Mouse (Mus musculus) midbrain, postnatal 0 days (tissue): ENCODE results near the gene Sorl1. TPM values are rescaled to one million over a fixed set of nuclear protein-coding genes. Genes with fewer than 3 reads are reported as not detected.

Source experiments
- ATAC-seq: fragments of 200-750 bp; cut with Nextera tagmentation; 2 replicates; pipeline ENCODE4 v1.8.0; 2017; ENCODE audit warnings: moderate number of reproducible peaks, mild to moderate bottlenecking, moderate TSS enrichment, moderate library complexity; ENCODE audit not compliant: low FRiP score
- DNase-seq: peaks from one replicate; pipeline ENCODE4 v3.0.0-alpha.2; 2015; ENCODE audit warnings: low spot score
- H3K27ac ChIP-seq: fragments of 300-500 bp; sonication (generic); 2 replicates; pipeline ENCODE4 v1.5.1; 2014; ENCODE audit warnings: low read depth, mild to moderate bottlenecking, low read length, mixed read lengths
- H3K27me3 ChIP-seq: fragments of 300-500 bp; sonication (generic); 2 replicates; pipeline ENCODE4 v1.6.1; 2014; ENCODE audit warnings: low read length, control low read depth, mixed read lengths; ENCODE audit not compliant: insufficient read depth
- H3K36me3 ChIP-seq: fragments of 300-500 bp; sonication (generic); 2 replicates; pipeline ENCODE4 v1.6.1; 2014; ENCODE audit warnings: low read length, control low read depth, mixed read lengths; ENCODE audit not compliant: insufficient read depth
- H3K4me1 ChIP-seq: fragments of 300-500 bp; sonication (generic); 2 replicates; pipeline ENCODE4 v1.6.1; 2014; ENCODE audit warnings: mild to moderate bottlenecking, control low read depth, antibody characterized with exemption, low read length, mixed read lengths; ENCODE audit not compliant: insufficient read depth
- H3K4me2 ChIP-seq: fragments of 300-500 bp; sonication (generic); 2 replicates; pipeline ENCODE4 v1.6.1; 2014; ENCODE audit warnings: low read depth, mild to moderate bottlenecking, low read length, mixed read lengths; ENCODE audit not compliant: poor library complexity, severe bottlenecking
- H3K4me3 ChIP-seq: fragments of 300-500 bp; sonication (generic); 2 replicates; pipeline ENCODE4 v1.5.1; 2014; ENCODE audit warnings: low read depth, mild to moderate bottlenecking, low read length, moderate library complexity
- H3K9ac ChIP-seq: fragments of 300-500 bp; sonication (generic); replicated peaks from 2 replicates; pipeline ENCODE4 v1.6.1; 2014; ENCODE audit warnings: mild to moderate bottlenecking, low read length, moderate library complexity, mixed read lengths; ENCODE audit not compliant: poor library complexity, severe bottlenecking
- H3K9me3 ChIP-seq: fragments of 300-500 bp; sonication (generic); 2 replicates; pipeline ENCODE4 v1.6.1; 2016; ENCODE audit warnings: low read length, control low read depth
- CTCF ChIP-seq: IDR thresholded peaks from 2 replicates; pipeline ENCODE4 v1.5.1; 2016; ENCODE audit warnings: antibody characterized with exemption, mild to moderate bottlenecking
- whole genome bisulfite sequencing: fragments of 180-500 bp; shearing (Covaris S2); extraction: QIAGEN DNeasy Blood & Tissue Kit; methylation state at CpG from one replicate; pipeline ENCODE4 v1.1.7; 2014; 5-methylcytosine and 5-hydroxymethylcytosine counted together
- polyA plus RNA-seq: library from polyadenylated mRNA; unstranded; fragments of >200 nt; fragmentation: Nextera tagmentation; extraction: Ambion mirVana; gene quantifications from 2 replicates; pipeline ENCODE4 v1.2.1, GENCODE M21; 2015
- total RNA-seq: library from RNA; depleted of rRNA; stranded (reverse); fragments of >200 nt; gene quantifications from 2 replicates; pipeline ENCODE4 v1.2.3, GENCODE M21; 2014

Sorl1 gene
- total and polyA plus RNA-seq, 2 experiments from 2014 or later = 7.1 to 24.8 TPM

- Histone ChIP-seq H3K4me3 (no peak overlapping the region), H3K27me3 (no peaks in the 10 kb centered on the region), H3K9me3 (no peaks in the 10 kb centered on the region), H3K27ac (no peak overlapping the region), H3K4me2 (no peak overlapping the region), H3K36me3 (no peaks in the 10 kb centered on the region; the same call in 1 of the 2 replicates), H3K4me1 (no peaks in the 10 kb centered on the region), H3K9ac (no peak overlapping the region)
- TF ChIP-seq CTCF = no peak
- 46% methylated on average over 2 of the region's 2 CpGs for WGBS
- no peak for DNase-seq
- ATAC-seq = no peak
Measured at GRCm38 (mm10) chr9:42075241-42075640, 48.9 kb downstream of the Sorl1 start.

DNA sequence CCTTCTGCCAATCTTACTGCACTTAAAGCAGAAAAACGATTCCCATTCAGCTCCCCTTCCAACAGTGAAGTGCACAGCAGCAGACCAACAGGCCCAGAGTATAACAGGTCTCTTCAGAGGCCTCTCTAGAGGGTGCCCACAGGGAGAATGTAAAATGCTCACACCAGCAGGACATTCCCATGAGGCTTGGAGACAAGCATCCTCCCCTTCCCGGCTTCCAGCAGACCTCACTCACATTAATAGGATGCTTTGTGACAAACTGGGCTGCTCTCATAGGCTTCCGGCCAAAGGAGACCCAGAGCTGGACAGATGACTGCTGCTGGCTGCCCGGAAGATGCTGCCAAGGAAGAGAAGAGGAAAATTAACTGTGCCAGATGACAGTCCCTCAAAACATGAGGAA is 52.1 kb downstream of the Sorl1 start:
- Histone ChIP-seq H3K36me3 (no peaks in the 10 kb centered on the region; the same call in 1 of the 2 replicates), H3K4me1 (0 out of 2 replicates have a peak, but pooled peaks cover 3% of the 10 kb centered on the region), H3K27me3 (no peaks in the 10 kb centered on the region), H3K4me2 (no peak overlapping the region), H3K9ac (no peak overlapping the region), H3K4me3 (no peak overlapping the region), H3K27ac (peak overlapping the region; percentile 51; the same call in 1 of the 2 replicates), H3K9me3 (no peaks in the 10 kb centered on the region)
- whole genome bisulfite sequencing = 51% methylated on average over 4 of the region's 4 CpGs
- TF ChIP-seq CTCF = no peak
- ATAC-seq = peak; percentile 49; the same call in 1 of the 2 replicates
- peak; percentile 78 for DNase-seq

DNA sequence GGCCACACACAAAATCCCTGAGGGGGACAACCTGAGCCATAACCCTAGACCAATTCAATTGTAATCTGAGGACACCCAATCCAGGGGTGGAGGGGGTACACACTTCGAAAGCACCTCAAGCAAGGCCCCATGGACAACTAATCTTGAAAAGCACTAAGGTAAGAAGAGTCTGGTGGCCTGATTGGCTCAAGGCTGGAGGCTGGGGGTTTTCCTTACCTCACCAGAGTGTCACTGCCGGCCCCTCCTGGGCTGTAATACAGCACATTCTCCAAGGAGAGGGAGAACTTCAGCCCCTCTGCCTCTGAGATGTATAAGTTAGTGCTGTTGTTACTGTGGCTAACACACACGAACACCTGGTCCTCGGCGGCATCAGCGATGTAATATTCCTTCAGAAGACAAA is 53.2 kb downstream of the Sorl1 start:
- 95% methylated on average over 6 of the region's 6 CpGs for WGBS
- H3K27me3 ChIP-seq = no peaks in the 10 kb centered on the region
- no peak for DNase-seq
- H3K36me3 ChIP-seq = no peaks in the 10 kb centered on the region; the same call in 1 of the 2 replicates
- H3K27ac ChIP-seq = no peak overlapping the region
- 0 out of 2 replicates have a peak, but pooled peaks cover 3% of the 10 kb centered on the region for H3K4me1 ChIP-seq
- no peak overlapping the region for H3K4me3 ChIP-seq
- H3K4me2 ChIP-seq = no peak overlapping the region
- TF ChIP-seq CTCF = no peak
- H3K9me3 ChIP-seq = no peaks in the 10 kb centered on the region
- no peak for ATAC-seq
- H3K9ac ChIP-seq = no peak overlapping the region

- Histone ChIP-seq H3K27me3 (no peaks in the 10 kb centered on the region), H3K4me3 (no peak overlapping the region), H3K9ac (no peak overlapping the region), H3K36me3 (no peaks in the 10 kb centered on the region; the same call in 1 of the 2 replicates), H3K27ac (no peak overlapping the region), H3K4me1 (0 out of 2 replicates have a peak, but pooled peaks cover 3% of the 10 kb centered on the region), H3K9me3 (no peaks in the 10 kb centered on the region), H3K4me2 (no peak overlapping the region)
- no peak for TF ChIP-seq CTCF
- DNase-seq (no peak), ATAC-seq (no peak)
- 93% methylated on average over 5 of the region's 5 CpGs for WGBS
Measured at GRCm38 (mm10) chr9:42069471-42069870, 54.6 kb downstream of the Sorl1 start.

DNA sequence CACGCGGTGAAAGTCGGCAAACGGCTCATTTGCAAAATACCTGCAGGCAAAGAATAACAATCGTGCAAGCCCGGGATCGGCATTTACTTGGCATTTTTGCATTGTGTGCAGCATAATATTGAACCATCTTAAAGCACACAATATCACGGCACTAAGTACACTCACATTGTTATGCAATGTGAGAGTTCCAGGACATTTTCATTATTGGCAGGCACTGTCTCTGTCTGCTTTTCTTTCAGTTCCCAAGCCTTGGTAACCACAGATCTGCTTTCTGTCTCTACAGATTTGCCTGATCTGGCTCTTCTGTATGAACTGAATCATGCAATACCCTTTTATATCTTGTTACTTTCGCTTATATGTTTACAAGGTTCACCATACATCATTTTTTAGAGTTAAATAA is 56.1 kb downstream of the Sorl1 start:
- no peak for TF ChIP-seq CTCF
- Histone ChIP-seq H3K4me1 (0 out of 2 replicates have a peak, but pooled peaks cover 3% of the 10 kb centered on the region), H3K4me2 (no peak overlapping the region), H3K27me3 (no peaks in the 10 kb centered on the region), H3K4me3 (no peak overlapping the region), H3K9me3 (no peaks in the 10 kb centered on the region), H3K36me3 (no peaks in the 10 kb centered on the region; the same call in 1 of the 2 replicates), H3K27ac (no peak overlapping the region), H3K9ac (no peak overlapping the region)
- whole genome bisulfite sequencing = 58% methylated on average over 9 of the region's 9 CpGs
- DNase-seq = no peak
- no peak for ATAC-seq

DNA sequence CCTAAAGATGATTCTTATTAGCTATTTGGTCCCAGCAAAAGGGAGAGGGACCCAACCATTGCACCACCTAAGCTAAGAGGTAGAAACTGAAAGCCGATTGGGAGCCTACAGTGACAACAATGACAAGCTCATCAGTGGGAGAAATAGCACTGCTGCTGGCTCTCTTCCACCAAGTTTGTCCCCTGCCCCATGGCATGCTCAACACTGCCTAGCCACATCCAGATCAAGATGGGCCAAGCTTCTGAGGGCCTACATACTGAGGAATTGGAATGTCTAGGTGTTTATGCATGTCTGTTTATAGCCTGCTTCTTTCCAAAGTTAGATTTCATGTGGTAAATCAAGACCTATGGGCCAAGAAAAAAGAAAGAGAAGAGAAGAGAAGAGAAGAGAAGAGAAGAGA is 58.3 kb downstream of the Sorl1 start:
- Histone ChIP-seq H3K4me2 (no peak overlapping the region), H3K36me3 (no peaks in the 10 kb centered on the region), H3K9me3 (no peaks in the 10 kb centered on the region), H3K4me3 (no peak overlapping the region), H3K4me1 (0 out of 2 replicates have a peak, but pooled peaks cover 3% of the 10 kb centered on the region), H3K27me3 (no peaks in the 10 kb centered on the region), H3K27ac (no peak overlapping the region), H3K9ac (no peak overlapping the region)
- 91% methylated on average over 1 of the region's 1 CpGs for WGBS
- no peak for ATAC-seq
- no peak for TF ChIP-seq CTCF
- no peak for DNase-seq
